Mouse (Mus musculus) left cerebral cortex, postnatal 36 days (tissue): Measurements from ENCODE around the gene Tmem203. TPM values are rescaled to one million over a fixed set of nuclear protein-coding genes. Genes with fewer than 3 reads are reported as not detected.
A peak's percentile ranks its signal among the peaks of the same experiment; 100 is the strongest.

ENCODE experiments used
- DNase-seq, 2 experiments: peaks; one replicate each; pipeline ENCODE4 v3.0.0; 2021 to 2022; ENCODE audit warnings: low spot score in 2 of 2, mixed read lengths in 1 of 2
- intact Hi-C: fragments of 180-260 bp; cut with DNase I; formaldehyde crosslinking; loops from one replicate; pipeline ENCODE4 v1.15.1; 2025
- total RNA-seq, 2 experiments: library from RNA; stranded (reverse); gene quantifications; 2 replicates each; pipeline ENCODE4 v1.2.3; 2021

The Tmem203 gene
- total RNA-seq: 10 to 100 TPM; 32.8 to 44.3 TPM

- peak; percentile 88 to 90 for DNase-seq
- intact Hi-C loops: loop anchor here (2.0 kb wide), 1 partner anchor 61 kb away; no protein-coding TSS in a partner anchor
Observed at GRCm38 (mm10) chr2:25255284-25255779, at the start of gene Tmem203. Gene Tmem203 (plus strand): TSS chr2:25255439.

- intact Hi-C loops: no loop called here
- no peak for DNase-seq
Observed at GRCm38 (mm10) chr2:25207593-25207992, 47.6 kb upstream of the Tmem203 start.

- DNase-seq: no peak
- intact Hi-C loops: no loop called here
Observed at GRCm38 (mm10) chr2:25210686-25211085, 44.6 kb upstream of the Tmem203 start.

- DNase-seq: peak; percentile 85 to 87
- intact Hi-C loops: no loop called here
Observed at GRCm38 (mm10) chr2:25211121-25211670, 44.0 kb upstream of the Tmem203 start, which contains the start of gene Nelfb. Gene Nelfb (minus strand): TSS chr2:25211489.

GRCm38 (mm10) chr2:25213266-25213865, 41.9 kb upstream of the Tmem203 start:
- no peak for DNase-seq
- intact Hi-C loops: no loop called here

- DNase-seq: no peak
- intact Hi-C loops: no loop called here
Observed at GRCm38 (mm10) chr2:25214444-25214843, 40.8 kb upstream of the Tmem203 start, which contains the start of gene Stpg3. Gene Stpg3 (minus strand): TSS chr2:25214637.

- DNase-seq: no peak
- intact Hi-C loops: no loop called here
Observed at GRCm38 (mm10) chr2:25217666-25218065, 37.6 kb upstream of the Tmem203 start.

GRCm38 (mm10) chr2:25218445-25218844, 36.8 kb upstream of the Tmem203 start, which contains the start of gene Fam166a:
Gene Fam166a (plus strand): TSS chr2:25218745.
- intact Hi-C loops: no loop called here
- no peak for DNase-seq

GRCm38 (mm10) chr2:25221331-25221772, 33.9 kb upstream of the Tmem203 start:
- DNase-seq: no peak
- intact Hi-C loops: no loop called here

GRCm38 (mm10) chr2:25223681-25224491, 31.4 kb upstream of the Tmem203 start:
- intact Hi-C loops: loop anchor here (2.0 kb wide), 1 partner anchor 39 kb away; the partner anchor contains the start of gene Tprn
- peak; percentile 77 to 83 for DNase-seq

- DNase-seq: no peak
- intact Hi-C loops: loop anchor here (2.0 kb wide), 1 partner anchor 38 kb away; the partner anchor contains the start of gene Tprn
Observed at GRCm38 (mm10) chr2:25224492-25224765, 30.8 kb upstream of the Tmem203 start, which contains the start of gene Tubb4b. Gene Tubb4b (minus strand): TSS chr2:25224702.

- intact Hi-C loops: loop anchor here (2.0 to 5.0 kb wide), 2 partner anchors 33 to 38 kb away; partner anchors contain the start of gene Tprn
- peak; percentile 99 for DNase-seq
Observed at GRCm38 (mm10) chr2:25224766-25225752, 30.2 kb upstream of the Tmem203 start.

GRCm38 (mm10) chr2:25225811-25226379, 29.3 kb upstream of the Tmem203 start:
- no peak for DNase-seq
- intact Hi-C loops: loop anchor here (2.0 to 5.0 kb wide), 2 partner anchors 34 to 37 kb away; partner anchors contain the start of gene Tprn

GRCm38 (mm10) chr2:25226864-25227263, 28.4 kb upstream of the Tmem203 start:
- DNase-seq: peak; percentile 33 to 41
- intact Hi-C loops: loop anchor here (5.0 kb wide), 1 partner anchor 35 kb away; no protein-coding TSS in a partner anchor

GRCm38 (mm10) chr2:25227406-25227805, 27.8 kb upstream of the Tmem203 start:
- no peak for DNase-seq
- intact Hi-C loops: loop anchor here (5.0 kb wide), 1 partner anchor 35 kb away; no protein-coding TSS in a partner anchor

GRCm38 (mm10) chr2:25228431-25228889, 26.8 kb upstream of the Tmem203 start:
- peak; percentile 80 to 84 for DNase-seq
- intact Hi-C loops: loop anchor here (5.0 kb wide), 1 partner anchor 36 kb away; no protein-coding TSS in a partner anchor

GRCm38 (mm10) chr2:25228995-25229530, 26.2 kb upstream of the Tmem203 start:
- DNase-seq: no peak
- intact Hi-C loops: loop anchor here (5.0 kb wide), 1 partner anchor 37 kb away; no protein-coding TSS in a partner anchor

- intact Hi-C loops: loop anchor here (5.0 kb wide), 1 partner anchor 37 kb away; no protein-coding TSS in a partner anchor
- no peak for DNase-seq
Observed at GRCm38 (mm10) chr2:25229582-25229981, 25.7 kb upstream of the Tmem203 start.
